Mouse (Mus musculus): ENCODE results near the gene Serpina16. TPM values are rescaled to one million over a fixed set of nuclear protein-coding genes. Genes with fewer than 3 reads are reported as not detected.

Gene Serpina16
- not detected in 2 replicates for polyA plus RNA-seq (2014; fragmentation: Nextera tagmentation; extraction: Ambion mirVana)

- DNase-seq (ENCODE audit: low spot score) (no peak), ATAC-seq (replicated peaks; ENCODE audit: low FRiP score) (no peak)
- H3K4me3 ChIP-seq (ENCODE audit: low read depth, low read length): no peak within 1 kb of the TSS
- no peak within 1 kb of the TSS for H3K9ac ChIP-seq (ENCODE audit: low read length)
- no peaks in the 10 kb centered on the region for H3K27me3 ChIP-seq (ENCODE audit: control insufficient read depth, insufficient read depth, low read length)
- no peaks in the 10 kb centered on the region for H3K9me3 ChIP-seq (ENCODE audit: control insufficient read depth, low read length)
- H3K4me1 ChIP-seq (replicated peaks; ENCODE audit: control insufficient read depth, insufficient read depth, low read length): no peaks in the 10 kb centered on the region
- no peaks in the 10 kb centered on the region for H3K36me3 ChIP-seq (ENCODE audit: control insufficient read depth, insufficient read depth, low read length)
- H3K27ac ChIP-seq (ENCODE audit: low read depth, low read length): no peak within 1 kb of the TSS
- 85% methylated on average over 1 of the region's 1 CpGs for WGBS
- H3K4me2 ChIP-seq (ENCODE audit: low read depth, low read length, severe bottlenecking): no peak within 1 kb of the TSS
Measured at GRCm38 (mm10) chr12:103676039-103676438, at the start of gene Serpina16. Gene Serpina16 (minus strand): TSS chr12:103676139.

GRCm38 (mm10) chr12:103711537-103711936 lies 35.6 kb upstream of the Serpina16 start:
- H3K9ac ChIP-seq (ENCODE audit: low read length): no peak overlapping the region
- no peak overlapping the region for H3K4me3 ChIP-seq (ENCODE audit: low read depth, low read length)
- WGBS: 75% methylated on average over 3 of the region's 3 CpGs
- H3K4me1 ChIP-seq (replicated peaks; ENCODE audit: control insufficient read depth, insufficient read depth, low read length): no peaks in the 10 kb centered on the region
- H3K27ac ChIP-seq (ENCODE audit: low read depth, low read length): no peak overlapping the region
- DNase-seq (ENCODE audit: low spot score): no peak
- no peak overlapping the region for H3K4me2 ChIP-seq (ENCODE audit: low read depth, low read length, severe bottlenecking)
- no peaks in the 10 kb centered on the region; the same call in 1 of the 2 replicates for H3K9me3 ChIP-seq (ENCODE audit: control insufficient read depth, low read length)
- H3K27me3 ChIP-seq (ENCODE audit: control insufficient read depth, insufficient read depth, low read length): no peaks in the 10 kb centered on the region
- ATAC-seq (replicated peaks; ENCODE audit: low FRiP score): no peak
- H3K36me3 ChIP-seq (ENCODE audit: control insufficient read depth, insufficient read depth, low read length): no peaks in the 10 kb centered on the region

- Histone ChIP-seq H3K4me3 (ENCODE audit: low read depth, low read length) (no peak overlapping the region), H3K27me3 (ENCODE audit: control insufficient read depth, insufficient read depth, low read length) (no peaks in the 10 kb centered on the region), H3K4me2 (ENCODE audit: low read depth, low read length, severe bottlenecking) (no peak overlapping the region), H3K36me3 (ENCODE audit: control insufficient read depth, insufficient read depth, low read length) (no peaks in the 10 kb centered on the region), H3K27ac (ENCODE audit: low read depth, low read length) (no peak overlapping the region), H3K9me3 (ENCODE audit: control insufficient read depth, low read length) (no peaks in the 10 kb centered on the region; the same call in 1 of the 2 replicates), H3K4me1 (replicated peaks; ENCODE audit: control insufficient read depth, insufficient read depth, low read length) (no peaks in the 10 kb centered on the region), H3K9ac (ENCODE audit: low read length) (no peak overlapping the region)
- WGBS: 68% methylated on average over 1 of the region's 1 CpGs
- no peak for DNase-seq (ENCODE audit: low spot score)
- no peak for ATAC-seq (replicated peaks; ENCODE audit: low FRiP score)
Measured at GRCm38 (mm10) chr12:103710405-103710804, 34.5 kb upstream of the Serpina16 start.

- H3K27ac ChIP-seq (ENCODE audit: low read depth, low read length): no peak overlapping the region
- no peaks in the 10 kb centered on the region for H3K27me3 ChIP-seq (ENCODE audit: control insufficient read depth, insufficient read depth, low read length)
- no peaks in the 10 kb centered on the region for H3K36me3 ChIP-seq (ENCODE audit: control insufficient read depth, insufficient read depth, low read length)
- 83% methylated on average over 4 of the region's 4 CpGs for WGBS
- no peaks in the 10 kb centered on the region for H3K4me1 ChIP-seq (replicated peaks; ENCODE audit: control insufficient read depth, insufficient read depth, low read length)
- no peak overlapping the region for H3K4me2 ChIP-seq (ENCODE audit: low read depth, low read length, severe bottlenecking)
- H3K4me3 ChIP-seq (ENCODE audit: low read depth, low read length): no peak overlapping the region
- ATAC-seq (replicated peaks; ENCODE audit: low FRiP score): no peak
- no peak for DNase-seq (ENCODE audit: low spot score)
- H3K9ac ChIP-seq (ENCODE audit: low read length): no peak overlapping the region
- H3K9me3 ChIP-seq (ENCODE audit: control insufficient read depth, low read length): no peaks in the 10 kb centered on the region
Measured at GRCm38 (mm10) chr12:103706113-103706512, 30.2 kb upstream of the Serpina16 start.

GRCm38 (mm10) chr12:103705547-103705946 lies 29.6 kb upstream of the Serpina16 start:
- H3K27ac ChIP-seq (ENCODE audit: low read depth, low read length): no peak overlapping the region
- no peaks in the 10 kb centered on the region for H3K4me1 ChIP-seq (replicated peaks; ENCODE audit: control insufficient read depth, insufficient read depth, low read length)
- H3K4me3 ChIP-seq (ENCODE audit: low read depth, low read length): no peak overlapping the region
- DNase-seq (ENCODE audit: low spot score) (no peak), ATAC-seq (replicated peaks; ENCODE audit: low FRiP score) (no peak)
- no peaks in the 10 kb centered on the region for H3K36me3 ChIP-seq (ENCODE audit: control insufficient read depth, insufficient read depth, low read length)
- H3K9ac ChIP-seq (ENCODE audit: low read length): no peak overlapping the region
- H3K4me2 ChIP-seq (ENCODE audit: low read depth, low read length, severe bottlenecking): no peak overlapping the region
- 85% methylated on average over 2 of the region's 2 CpGs for WGBS
- H3K9me3 ChIP-seq (ENCODE audit: control insufficient read depth, low read length): no peaks in the 10 kb centered on the region
- no peaks in the 10 kb centered on the region for H3K27me3 ChIP-seq (ENCODE audit: control insufficient read depth, insufficient read depth, low read length)

- no peaks in the 10 kb centered on the region for H3K36me3 ChIP-seq (ENCODE audit: control insufficient read depth, insufficient read depth, low read length)
- DNase-seq (ENCODE audit: low spot score) (no peak), ATAC-seq (replicated peaks; ENCODE audit: low FRiP score) (no peak)
- no peak overlapping the region for H3K9ac ChIP-seq (ENCODE audit: low read length)
- no peaks in the 10 kb centered on the region for H3K9me3 ChIP-seq (ENCODE audit: control insufficient read depth, low read length)
- no peaks in the 10 kb centered on the region for H3K27me3 ChIP-seq (ENCODE audit: control insufficient read depth, insufficient read depth, low read length)
- H3K27ac ChIP-seq (ENCODE audit: low read depth, low read length): no peak overlapping the region
- 89% methylated on average over 4 of the region's 4 CpGs for WGBS
- no peak overlapping the region for H3K4me3 ChIP-seq (ENCODE audit: low read depth, low read length)
- no peak overlapping the region for H3K4me2 ChIP-seq (ENCODE audit: low read depth, low read length, severe bottlenecking)
- no peaks in the 10 kb centered on the region for H3K4me1 ChIP-seq (replicated peaks; ENCODE audit: control insufficient read depth, insufficient read depth, low read length)
Measured at GRCm38 (mm10) chr12:103700144-103700750, 24.3 kb upstream of the Serpina16 start.

GRCm38 (mm10) chr12:103695429-103695828 lies 19.5 kb upstream of the Serpina16 start, which contains the start of gene Serpina1f:
Gene Serpina1f (minus strand): TSS chr12:103695529.
- H3K4me2 ChIP-seq (ENCODE audit: low read depth, low read length, severe bottlenecking): no peak within 1 kb of the TSS
- H3K9me3 ChIP-seq (ENCODE audit: control insufficient read depth, low read length): no peaks in the 10 kb centered on the region
- no peak within 1 kb of the TSS for H3K9ac ChIP-seq (ENCODE audit: low read length)
- whole genome bisulfite sequencing: 91% methylated on average over 8 of the region's 8 CpGs
- no peaks in the 10 kb centered on the region for H3K27me3 ChIP-seq (ENCODE audit: control insufficient read depth, insufficient read depth, low read length)
- ATAC-seq (replicated peaks; ENCODE audit: low FRiP score): no peak
- no peaks in the 10 kb centered on the region for H3K36me3 ChIP-seq (ENCODE audit: control insufficient read depth, insufficient read depth, low read length)
- no peak within 1 kb of the TSS for H3K27ac ChIP-seq (ENCODE audit: low read depth, low read length)
- no peak for DNase-seq (ENCODE audit: low spot score)
- no peak within 1 kb of the TSS for H3K4me3 ChIP-seq (ENCODE audit: low read depth, low read length)
- H3K4me1 ChIP-seq (replicated peaks; ENCODE audit: control insufficient read depth, insufficient read depth, low read length): no peaks in the 10 kb centered on the region

- H3K27me3 ChIP-seq (ENCODE audit: control insufficient read depth, insufficient read depth, low read length): no peaks in the 10 kb centered on the region
- no peaks in the 10 kb centered on the region for H3K36me3 ChIP-seq (ENCODE audit: control insufficient read depth, insufficient read depth, low read length)
- DNase-seq (ENCODE audit: low spot score) (no peak), ATAC-seq (replicated peaks; ENCODE audit: low FRiP score) (0 out of 2 replicates have a peak, but pooled peaks have one; percentile 33)
- H3K4me2 ChIP-seq (ENCODE audit: low read depth, low read length, severe bottlenecking): no peak overlapping the region
- H3K4me3 ChIP-seq (ENCODE audit: low read depth, low read length): no peak overlapping the region
- no peaks in the 10 kb centered on the region for H3K9me3 ChIP-seq (ENCODE audit: control insufficient read depth, low read length)
- no peak overlapping the region for H3K27ac ChIP-seq (ENCODE audit: low read depth, low read length)
- H3K4me1 ChIP-seq (replicated peaks; ENCODE audit: control insufficient read depth, insufficient read depth, low read length): no peaks in the 10 kb centered on the region
- 77% methylated on average over 3 of the region's 3 CpGs for WGBS
- no peak overlapping the region for H3K9ac ChIP-seq (ENCODE audit: low read length)
Measured at GRCm38 (mm10) chr12:103688221-103688814, 12.4 kb upstream of the Serpina16 start.

GRCm38 (mm10) chr12:103687021-103687420 lies 11.1 kb upstream of the Serpina16 start:
- Histone ChIP-seq H3K4me2 (ENCODE audit: low read depth, low read length, severe bottlenecking) (no peak overlapping the region), H3K9ac (ENCODE audit: low read length) (no peak overlapping the region), H3K4me1 (replicated peaks; ENCODE audit: control insufficient read depth, insufficient read depth, low read length) (no peaks in the 10 kb centered on the region), H3K27me3 (ENCODE audit: control insufficient read depth, insufficient read depth, low read length) (no peaks in the 10 kb centered on the region), H3K9me3 (ENCODE audit: control insufficient read depth, low read length) (no peaks in the 10 kb centered on the region), H3K4me3 (ENCODE audit: low read depth, low read length) (no peak overlapping the region), H3K27ac (ENCODE audit: low read depth, low read length) (no peak overlapping the region), H3K36me3 (ENCODE audit: control insufficient read depth, insufficient read depth, low read length) (no peaks in the 10 kb centered on the region)
- WGBS: 82% methylated on average over 7 of the region's 7 CpGs
- DNase-seq (ENCODE audit: low spot score) (no peak), ATAC-seq (replicated peaks; ENCODE audit: low FRiP score) (no peak)
